Mouse (Mus musculus) c-Kit-negative CD71-positive TER-119-positive erythroid progenitor cells, embryonic 14.5 days (primary cell): ENCODE measurements around the gene Ddx28.

Source experiments
- DNase-seq: peaks from one replicate; pipeline ENCODE4 v3.0.0-alpha.2; 2013; ENCODE audit warnings: low read depth, low spot score

Gene Ddx28

DNA sequence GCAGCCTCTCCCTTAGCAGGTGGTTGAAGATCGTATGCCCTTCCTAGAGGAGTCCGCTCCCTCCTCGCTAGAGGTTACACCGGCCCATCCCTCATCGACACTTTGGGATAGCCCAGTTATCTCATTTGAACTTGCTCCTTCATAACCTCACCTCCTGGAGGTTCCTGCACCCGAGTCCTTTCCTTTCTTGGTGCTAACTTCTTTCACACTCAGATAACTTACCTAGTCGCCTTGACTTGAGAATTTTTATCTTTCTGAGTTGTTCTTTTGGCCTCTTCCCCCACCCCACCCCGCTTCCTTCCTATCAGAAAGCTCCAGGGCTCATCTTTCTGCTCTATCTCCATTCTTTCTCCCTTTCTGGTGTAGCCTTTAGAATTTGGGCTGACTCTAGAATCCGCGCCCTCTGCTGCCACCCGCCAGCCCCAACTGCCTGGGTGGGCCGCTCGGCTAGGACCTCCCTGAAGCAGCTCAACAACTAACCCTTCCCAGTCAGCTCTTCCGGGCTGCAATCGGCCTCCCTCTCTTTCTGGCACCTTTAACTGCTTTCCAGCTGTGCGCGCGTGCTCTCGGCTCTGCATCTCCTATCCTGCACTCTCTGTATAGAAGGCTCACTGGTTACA, 44.9 kb downstream of the Ddx28 start:
- DNase-seq, result peak; percentile 35

DNA sequence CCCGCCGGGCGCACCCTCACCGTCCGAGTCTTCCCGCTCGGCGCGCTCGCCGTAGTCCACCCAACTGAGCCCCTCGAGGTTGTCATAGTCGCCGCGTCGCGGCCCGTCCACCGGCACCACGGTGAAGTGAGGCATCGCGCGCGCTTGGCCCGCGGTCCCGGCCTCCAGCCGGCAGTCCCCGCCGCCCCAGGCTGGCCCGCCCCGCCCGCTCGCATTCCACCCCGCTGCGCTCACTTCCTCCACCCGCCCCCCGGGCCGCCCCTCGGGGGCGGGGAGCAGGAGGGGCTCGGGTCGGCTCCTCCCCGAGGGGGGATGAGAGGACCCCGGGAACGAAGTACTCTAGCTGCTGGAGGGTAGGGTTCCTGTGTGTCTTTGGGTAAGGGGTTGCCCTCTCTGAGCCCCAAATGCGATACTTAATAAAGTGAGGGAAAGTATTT, 45.8 kb downstream of the Ddx28 start, which contains the start of gene Slc12a4:
Gene Slc12a4 (minus strand): TSS at position 193 of the 437 bp plus-strand sequence.
- peak; percentile 26 for DNase-seq

DNA sequence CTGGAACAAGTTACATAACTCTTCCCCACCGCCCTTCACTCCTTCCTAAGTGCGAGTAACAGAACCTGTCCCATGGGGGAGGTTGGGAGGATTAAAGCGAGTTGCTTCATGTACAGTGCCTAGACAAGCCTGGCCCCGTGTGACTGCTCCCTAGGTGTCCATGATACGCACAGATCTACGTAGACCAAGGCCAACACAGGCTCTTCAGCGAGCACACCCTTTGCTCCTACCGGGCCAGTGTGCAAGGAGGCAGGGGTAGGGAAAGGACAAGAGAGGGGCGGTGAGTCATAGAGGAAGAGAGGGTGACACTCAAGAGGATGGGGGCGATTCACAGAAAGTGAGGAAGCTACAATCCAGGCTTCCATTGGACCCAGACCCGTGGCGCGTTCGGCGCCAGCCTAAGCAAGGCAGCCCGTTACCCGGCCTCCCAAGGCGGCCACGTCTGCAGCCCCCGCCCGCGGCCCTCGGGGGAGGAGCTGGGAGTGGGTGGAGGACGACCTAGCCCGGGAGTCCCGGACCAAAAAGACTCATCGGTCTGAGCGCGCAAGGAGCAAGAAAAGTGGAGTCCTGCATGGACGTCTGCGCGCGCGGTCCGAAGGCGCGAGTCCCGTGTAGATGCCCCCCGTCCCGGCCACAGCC, 46.3 kb downstream of the Ddx28 start:
- DNase-seq, result no peak

DNA sequence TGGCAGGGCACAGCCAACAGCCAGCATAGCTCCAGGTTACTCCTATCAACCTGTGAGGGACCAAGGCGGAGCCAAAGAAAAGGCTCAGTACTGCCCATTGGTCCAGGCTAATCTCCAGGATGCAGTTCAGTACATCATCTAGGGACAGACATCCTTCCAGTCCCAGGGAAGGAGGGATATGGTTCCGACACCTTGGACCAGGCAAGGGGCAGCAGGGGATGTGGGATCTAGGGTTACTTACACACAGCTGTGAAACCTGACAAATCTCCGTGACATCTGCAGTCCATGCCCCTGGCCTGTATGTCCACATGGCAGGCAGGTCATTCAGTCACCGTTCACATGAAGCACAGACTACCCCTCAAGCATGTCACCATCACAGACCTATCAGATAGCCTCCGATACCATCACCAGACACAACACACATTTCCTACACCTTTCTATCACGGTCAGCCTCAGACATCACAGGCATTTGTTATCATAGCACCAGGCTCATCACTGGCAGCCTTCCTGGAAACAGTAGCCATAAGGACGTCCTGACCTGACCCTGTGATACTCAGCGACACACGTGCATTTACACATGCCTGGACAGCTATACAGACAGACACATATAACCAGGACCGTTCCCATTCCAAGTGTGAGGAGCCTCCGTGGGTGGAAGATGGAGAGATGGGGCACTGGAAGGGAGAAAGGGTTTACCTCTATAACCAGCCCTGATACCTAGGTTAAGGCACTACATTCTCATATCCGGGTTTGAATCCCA, 47.0 kb downstream of the Ddx28 start:
- DNase-seq, result no peak

DNA sequence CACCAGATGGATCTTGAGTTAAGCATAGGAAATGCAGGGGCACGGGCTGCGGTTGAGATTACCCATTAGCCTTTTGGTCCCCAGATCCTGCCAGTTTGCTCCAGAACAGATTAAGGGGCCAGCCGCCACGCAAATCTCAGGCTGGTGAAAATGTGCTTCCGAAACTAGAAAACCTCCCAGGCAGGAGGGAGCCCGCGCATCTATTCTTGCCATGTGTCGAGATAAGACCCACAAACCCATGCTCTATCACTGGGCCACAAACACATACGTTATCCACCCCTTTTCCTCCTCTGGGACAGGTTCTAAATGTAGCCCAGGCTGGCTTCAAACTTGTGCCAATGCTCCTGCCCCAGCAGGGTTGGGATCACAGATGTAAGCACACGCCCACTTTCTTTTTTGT, 50.1 kb downstream of the Ddx28 start:
- DNase-seq, result no peak

DNA sequence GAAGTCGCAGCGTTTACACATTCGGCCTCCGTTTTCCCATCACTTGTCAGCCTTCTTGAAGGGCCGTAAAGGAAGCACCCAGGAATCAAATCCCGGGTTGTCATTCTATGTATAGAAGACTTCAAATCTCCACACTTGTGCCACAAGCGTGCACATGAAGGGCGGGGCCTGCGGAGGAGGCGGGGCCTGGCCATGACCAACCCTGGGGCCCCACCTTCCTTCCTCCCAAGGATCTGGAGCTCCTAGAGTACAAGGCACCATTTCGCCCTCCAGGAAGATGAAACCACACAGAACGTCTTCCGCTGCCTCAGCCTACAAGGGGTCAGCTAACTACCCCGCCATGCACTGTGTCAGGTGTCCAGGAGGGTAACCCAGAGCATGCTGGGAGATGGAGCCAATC, 50.6 kb downstream of the Ddx28 start:
- no peak for DNase-seq
